Mouse (Mus musculus) bone marrow macrophage, adult 2 months (primary cell): ENCODE measurements around the gene Mlana.

Experiments
- CTCF ChIP-seq: IDR thresholded peaks from 2 replicates; pipeline ENCODE4 v1.5.1; 2012; ENCODE audit warnings: low read depth, mild to moderate bottlenecking, low read length, moderate library complexity
- POLR2A ChIP-seq: IDR thresholded peaks from 2 replicates; pipeline ENCODE4 v1.6.1; 2012; ENCODE audit warnings: mild to moderate bottlenecking, low read depth, low read length, borderline replicate concordance

GRCm38 (mm10) chr19:29683844-29684540, 13.6 kb upstream of the Mlana start:
- TF ChIP-seq POLR2A = no peak
- TF ChIP-seq CTCF = peak; percentile 55
